8 mouse cellular contexts compared by ENCODE assay signal in genomic region chr9:41861136-41861535, GRCm38 (mm10).
DNase-seq lines count a peak whose midpoint lies in the region; ATAC-seq lines count a peak whose summit lies in the region.

No protein-coding gene starts in this region.

- DNase-seq in embryo, embryonic 11 days, result peak; percentile 24
- no peak for DNase-seq in embryo, embryonic 10 days (ENCODE audit: low spot score)
- peak; percentile 10 for DNase-seq in 3T3-L1 (ENCODE audit: low read depth, low spot score)
- DNase-seq in hindbrain, embryonic 10.5 days (ENCODE audit: low spot score), result no peak
- no peak for DNase-seq in cerebellum, postnatal 25 days
- no peak for DNase-seq in gastrocnemius, adult 18-20 months (ENCODE audit: low spot score)
- no peak for DNase-seq in right cerebral cortex, postnatal 4 days

- peaks cover 22% of the 10 kb centered on the region for H3K4me1 ChIP-seq in hindbrain, embryonic 10.5 days (replicated peaks)
- H3K4me1 ChIP-seq in midbrain, embryonic 12.5 days, result peaks cover 29% of the 10 kb centered on the region

- peak overlapping the region; percentile 25 for H3K4me2 ChIP-seq in midbrain, embryonic 12.5 days (replicated peaks)

- H3K9ac ChIP-seq in midbrain, embryonic 12.5 days (replicated peaks), result peak overlapping the region; percentile 25; the same call in 1 of the 2 replicates

- ATAC-seq in midbrain, embryonic 12.5 days (ENCODE audit: low FRiP score, low read depth), result no peak

- H3K27ac ChIP-seq in hindbrain, embryonic 10.5 days, result peak overlapping the region; percentile 81
- peak overlapping the region; percentile 73 for H3K27ac ChIP-seq in midbrain, embryonic 12.5 days (replicated peaks)

- H3K27me3 ChIP-seq in hindbrain, embryonic 10.5 days (ENCODE audit: insufficient read depth, poor library complexity, severe bottlenecking), result no peaks in the 10 kb centered on the region
- no peaks in the 10 kb centered on the region for H3K27me3 ChIP-seq in midbrain, embryonic 12.5 days

- H3K9me3 ChIP-seq in hindbrain, embryonic 10.5 days, result no peaks in the 10 kb centered on the region
- H3K9me3 ChIP-seq in midbrain, embryonic 12.5 days, result no peaks in the 10 kb centered on the region

- H3K4me3 ChIP-seq in hindbrain, embryonic 10.5 days, result no peak overlapping the region
- no peak overlapping the region for H3K4me3 ChIP-seq in midbrain, embryonic 12.5 days

- 64% methylated on average over 5 of the region's 5 CpGs for WGBS in hindbrain, embryonic 10.5 days
- WGBS in midbrain, embryonic 12.5 days, result 59% methylated on average over 5 of the region's 5 CpGs

- no peaks in the 10 kb centered on the region for H3K36me3 ChIP-seq in hindbrain, embryonic 10.5 days
- H3K36me3 ChIP-seq in midbrain, embryonic 12.5 days, result no peaks in the 10 kb centered on the region

Comparison
In these comparisons a context has a peak if more than half of its experiments do, and no peak if none do; other contexts are left out.
1. DNase-seq: peak in embryo, embryonic 11 days (single experiment) and 3T3-L1 (single experiment); none in embryo, embryonic 10 days (single experiment), hindbrain, embryonic 10.5 days (single experiment), cerebellum, postnatal 25 days (0 of 2), gastrocnemius, adult 18-20 months (single experiment) and right cerebral cortex, postnatal 4 days (single experiment).